Mouse (Mus musculus): ENCODE results near the gene Zfp30.

The Zfp30 gene

DNA sequence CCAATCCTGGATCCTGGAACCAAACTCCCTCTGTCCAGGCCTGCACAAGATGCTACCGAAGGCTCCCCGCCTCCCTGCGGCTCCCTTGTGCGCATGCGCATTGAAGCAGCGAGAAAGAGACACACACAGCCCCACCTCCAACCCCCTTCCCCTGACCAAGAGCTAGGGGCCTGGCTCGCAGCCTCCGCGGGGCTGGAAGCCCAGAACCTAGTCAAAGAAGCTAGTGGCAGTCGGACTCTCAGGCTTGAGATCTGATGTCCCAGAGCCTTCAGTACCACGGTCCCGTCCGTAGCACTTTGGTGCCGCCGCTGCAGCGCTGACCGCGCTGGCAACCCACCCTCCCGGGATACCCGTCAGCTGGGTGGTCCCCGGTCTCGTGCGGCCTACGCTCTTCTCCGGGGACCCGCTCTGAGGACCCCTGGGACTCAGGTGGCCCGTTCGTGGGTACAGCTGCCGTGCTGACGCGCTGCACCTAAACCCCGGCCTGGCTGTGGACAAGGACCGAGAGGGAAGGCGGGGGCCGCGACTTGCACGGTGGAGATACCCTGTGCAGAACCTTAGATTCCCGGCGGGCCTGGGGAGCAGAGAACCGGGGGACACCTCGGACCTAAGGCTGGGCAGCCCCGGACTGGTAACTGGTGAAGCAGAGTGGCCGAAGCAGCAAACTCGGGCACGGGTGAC lies at the start of gene Zfp30:
Gene Zfp30, plus strand, starts transcription at position 128 of the 681 bp plus-strand sequence.
- DNase-seq (ENCODE audit: low spot score in 2 of 2): peak; percentile 50 to 55

GRCm38 (mm10) chr7:29742258-29742657 lies 41.5 kb upstream of the Zfp30 start:
- DNase-seq (ENCODE audit: low spot score in 2 of 2): no peak

DNA sequence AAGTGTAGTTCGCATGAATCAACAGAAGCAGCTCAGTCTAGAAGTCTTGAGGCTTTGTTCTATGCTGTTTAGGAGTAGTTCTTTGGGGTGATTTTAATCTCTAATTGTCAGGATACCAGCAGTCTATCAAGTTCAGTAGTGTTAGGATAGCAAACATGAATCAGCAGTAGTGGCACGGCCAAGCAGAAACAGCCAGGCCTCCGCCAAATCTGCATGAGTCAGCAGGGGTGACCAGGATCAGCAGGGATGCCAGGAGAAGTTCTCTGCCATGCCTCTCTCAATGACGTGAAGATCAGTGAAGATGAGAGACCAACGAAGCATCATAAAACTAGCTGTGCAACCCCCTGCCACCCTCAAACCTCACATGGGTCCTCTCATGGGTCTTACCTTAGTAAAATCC lies 23.3 kb upstream of the Zfp30 start:
- no peak for DNase-seq (ENCODE audit: low spot score in 2 of 2)

- no peak for DNase-seq (ENCODE audit: low spot score in 2 of 2)
These were observed 19.1 kb upstream of the Zfp30 start for GRCm38 (mm10) chr7:29764702-29765101.

DNA sequence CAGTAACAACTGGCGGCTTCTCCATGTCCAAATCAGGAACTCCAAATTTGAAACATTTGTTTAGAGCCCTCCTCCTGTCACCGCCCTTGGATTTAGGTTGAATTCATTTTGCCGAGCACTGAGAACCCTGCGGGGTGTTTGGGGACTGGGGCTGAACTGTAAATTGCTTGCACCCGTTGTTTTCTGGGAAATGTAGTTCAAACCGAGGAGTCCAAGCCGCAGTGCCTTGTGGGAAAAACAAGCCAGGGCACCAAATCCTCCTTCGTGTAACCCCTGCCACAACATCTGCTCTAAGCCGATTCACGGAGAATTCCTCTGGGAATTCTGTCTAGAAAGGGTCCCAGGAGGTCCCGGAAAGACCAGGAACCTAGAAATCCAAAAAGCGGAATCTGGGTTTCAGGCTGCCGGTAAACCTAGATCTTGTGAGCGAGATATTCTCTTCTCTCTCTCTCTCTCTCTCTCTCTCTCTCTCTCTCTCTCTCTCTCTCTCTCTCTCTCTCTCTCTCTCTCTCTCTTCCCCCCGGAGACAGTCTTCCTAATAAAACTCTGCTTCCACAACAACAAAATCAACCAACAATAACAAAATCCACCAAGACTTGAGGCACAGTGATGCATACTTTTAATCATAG lies 16.6 kb upstream of the Zfp30 start:
- DNase-seq (ENCODE audit: low spot score in 2 of 2): peak; percentile 72 to 81

- DNase-seq (ENCODE audit: low spot score in 2 of 2): peak; percentile 92 to 93
These were observed 15.5 kb upstream of the Zfp30 start, which contains the start of gene Zfp84 for GRCm38 (mm10) chr7:29768090-29768900. Gene Zfp84 (plus strand): TSS chr7:29768552.

GRCm38 (mm10) chr7:29768980-29769379 lies 14.8 kb upstream of the Zfp30 start:
- DNase-seq (ENCODE audit: low spot score in 2 of 2): no peak

GRCm38 (mm10) chr7:29773503-29773902 lies 10.3 kb upstream of the Zfp30 start:
- DNase-seq (ENCODE audit: low spot score in 2 of 2): no peak

- DNase-seq (ENCODE audit: low spot score in 2 of 2): no peak
These were observed 9.4 kb upstream of the Zfp30 start for GRCm38 (mm10) chr7:29774371-29774770.

- no peak for DNase-seq (ENCODE audit: low spot score in 2 of 2)
These were observed 7.2 kb upstream of the Zfp30 start for GRCm38 (mm10) chr7:29776568-29776967.

- DNase-seq (ENCODE audit: low spot score in 2 of 2): no peak
These were observed 6.4 kb upstream of the Zfp30 start for GRCm38 (mm10) chr7:29777372-29777771.

GRCm38 (mm10) chr7:29785023-29785422 lies 1.2 kb downstream of the Zfp30 start:
- DNase-seq (ENCODE audit: low spot score in 2 of 2): no peak

- no peak for DNase-seq (ENCODE audit: low spot score in 2 of 2)
These were observed 2.1 kb downstream of the Zfp30 start for GRCm38 (mm10) chr7:29785888-29786287.

- no peak for DNase-seq (ENCODE audit: low spot score in 2 of 2)
These were observed 9.1 kb downstream of the Zfp30 start for GRCm38 (mm10) chr7:29792906-29793305.

DNA sequence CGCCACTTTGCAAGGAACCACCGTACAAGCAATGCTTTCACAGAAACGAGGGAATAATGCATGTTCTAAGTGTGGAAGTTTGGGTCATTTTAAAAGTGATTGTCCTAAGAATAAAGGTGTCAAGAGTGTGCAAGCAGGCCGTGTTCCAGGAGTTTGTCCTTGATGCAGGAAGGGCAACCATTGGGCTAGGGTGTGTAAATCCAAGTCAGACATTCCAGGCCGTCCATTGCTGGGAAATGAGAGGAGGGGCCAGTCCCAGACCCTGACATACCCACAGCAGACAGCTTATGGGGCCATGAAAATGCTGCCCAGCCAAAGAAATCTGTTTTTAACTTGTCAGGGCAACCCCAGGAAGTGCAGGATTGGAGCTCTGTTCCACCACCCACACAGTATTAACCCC lies 23.2 kb downstream of the Zfp30 start:
- no peak for DNase-seq (ENCODE audit: low spot score in 2 of 2)

DNA sequence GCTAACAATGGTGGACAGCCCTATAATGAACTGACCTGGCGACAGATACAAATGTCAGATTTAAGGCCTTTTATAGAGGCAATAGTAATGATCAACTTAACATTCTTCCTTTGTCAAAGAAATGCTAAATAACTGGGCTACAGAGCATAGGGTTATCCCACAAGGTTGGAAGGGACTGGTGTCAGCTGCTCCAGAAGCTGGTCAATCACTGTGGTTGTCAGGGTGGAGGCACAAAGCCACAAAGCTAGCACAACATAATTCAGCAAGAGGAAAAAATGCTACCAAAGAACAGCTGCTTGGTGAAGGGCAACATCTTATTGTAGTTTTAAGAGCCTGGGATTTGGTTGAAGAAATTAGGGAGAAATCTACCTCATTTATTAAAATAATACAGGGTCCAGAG lies 28.4 kb downstream of the Zfp30 start:
- DNase-seq (ENCODE audit: low spot score in 2 of 2): no peak

GRCm38 (mm10) chr7:29814381-29814780 lies 30.6 kb downstream of the Zfp30 start:
- no peak for DNase-seq (ENCODE audit: low spot score in 2 of 2)

DNA sequence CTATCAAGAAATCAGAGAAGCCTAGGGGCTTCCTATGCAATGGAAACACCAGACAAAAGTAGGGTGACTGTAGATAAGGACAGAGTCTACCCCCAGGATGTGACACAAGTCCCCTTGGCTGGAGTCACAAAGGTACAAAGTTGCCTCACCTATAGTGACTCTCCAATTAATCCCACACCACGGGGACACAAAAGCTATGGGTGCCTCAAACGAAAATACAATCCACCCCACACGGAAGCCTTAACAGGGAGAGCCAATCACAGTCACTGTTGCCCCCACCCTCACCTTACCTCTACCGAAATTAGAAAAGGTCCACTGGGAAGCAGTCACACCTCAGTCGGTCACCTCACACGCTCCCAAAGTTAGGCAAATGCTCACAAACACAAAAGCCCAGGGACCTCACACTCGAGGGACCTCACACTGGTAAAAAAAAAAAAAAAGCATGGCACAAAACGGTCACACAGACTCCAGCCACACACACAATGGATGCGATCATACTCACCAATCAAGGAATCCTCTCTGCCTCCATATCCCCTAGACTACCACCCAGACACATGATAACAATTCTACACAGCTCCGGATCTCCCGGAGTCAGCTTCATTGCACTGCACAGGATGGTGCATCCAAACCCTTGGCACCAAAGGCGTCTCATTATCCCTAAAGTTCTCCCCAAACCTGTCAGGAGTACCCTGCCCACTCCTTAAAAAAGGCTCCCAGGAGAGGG lies 31.4 kb downstream of the Zfp30 start:
- DNase-seq (ENCODE audit: low spot score in 2 of 2): no peak

GRCm38 (mm10) chr7:29815910-29816429 lies 32.2 kb downstream of the Zfp30 start, which contains the start of gene Zfp790:
Gene Zfp790 (plus strand): TSS chr7:29816114.
- DNase-seq (ENCODE audit: low spot score in 2 of 2): peak; percentile 87 to 88

DNA sequence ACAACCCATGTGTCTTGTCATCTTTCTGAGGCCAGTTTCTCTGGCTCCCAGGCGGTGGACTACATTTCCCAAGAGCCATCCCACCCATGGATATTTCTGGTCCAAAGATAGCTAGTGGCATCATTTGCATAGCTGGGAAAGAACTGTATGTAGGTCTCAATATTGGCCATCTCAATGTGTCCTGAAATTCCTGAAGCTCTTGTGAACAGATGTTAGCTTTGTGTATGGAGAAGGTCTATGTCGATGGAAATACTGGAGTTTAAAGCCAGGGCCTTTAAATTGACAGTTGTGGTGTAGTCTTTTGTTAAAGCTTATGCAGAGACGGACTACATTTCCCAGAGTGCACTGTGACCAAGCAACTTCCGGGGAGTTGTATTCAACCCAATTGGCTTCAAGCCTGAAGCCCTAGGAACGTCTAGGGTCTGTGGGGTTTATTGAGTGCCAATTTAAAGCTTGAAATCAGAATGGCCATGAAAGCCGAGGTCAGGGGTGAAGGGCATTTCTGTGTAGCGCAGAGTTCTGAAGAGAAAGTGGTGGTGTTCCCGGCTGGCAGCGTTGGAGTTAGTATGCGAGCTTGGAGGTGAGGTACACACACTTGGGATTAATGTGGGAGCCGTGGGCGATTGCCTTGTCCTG lies 34.9 kb downstream of the Zfp30 start:
- peak; percentile 71 to 77 for DNase-seq (ENCODE audit: low spot score in 2 of 2)

DNA sequence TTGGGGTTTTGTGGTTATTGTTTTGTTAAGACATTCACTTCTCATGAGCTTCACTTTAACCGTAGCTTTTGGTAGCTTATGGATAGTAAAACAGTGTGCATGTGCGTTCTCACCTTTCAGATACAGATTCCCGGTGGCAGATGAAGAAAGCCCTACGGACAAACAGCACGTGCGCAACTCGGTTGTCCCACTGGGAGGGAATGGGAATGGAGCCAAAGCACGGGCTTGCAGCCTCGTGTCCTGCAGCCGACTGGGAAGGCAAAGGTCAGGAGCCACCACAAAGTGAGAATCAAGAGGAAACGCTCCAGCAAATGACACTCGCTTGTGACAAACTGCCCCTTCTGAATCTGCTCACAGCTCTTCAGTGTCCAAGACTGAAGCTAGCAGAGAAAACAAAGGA lies 44.2 kb downstream of the Zfp30 start:
- no peak for DNase-seq (ENCODE audit: low spot score in 2 of 2)

Data from spleen, postnatal 36 days (tissue).